In genomic region chr11:108287321-108287720, GRCm38 (mm10) we compare ENCODE assay signal across 10 mouse cellular contexts. TPM values are rescaled to one million over a fixed set of nuclear protein-coding genes. Genes with fewer than 3 reads are reported as not detected.
A peak's percentile ranks its signal among the peaks of the same experiment; 100 is the strongest.
DNase-seq lines count a peak whose midpoint lies in the region; ATAC-seq and TF ChIP-seq lines count a peak whose summit lies in the region.
"Had no signal": no experiment of that assay in that cellular context is flagged by ENCODE, and none has a peak within 500 bp of the region (broad histone marks: within the 10 kb centered on the region; RNA-seq: fewer than 3 reads in every experiment).

No protein-coding gene starts in this region.

- peak; percentile 57 to 72 for DNase-seq in cerebellum, postnatal 10 days
- DNase-seq in cerebellum, adult 11-12 months, result no peak
- DNase-seq in liver, adult 2 months (ENCODE audit: extremely low read depth, low read depth, low spot score), result peak; percentile 15
- peak; percentile 59 for DNase-seq in brain, adult 2 months (ENCODE audit: low read depth, low spot score)
- peak; percentile 76 for DNase-seq in kidney, postnatal 10 days

- TF ChIP-seq POLR2A in liver, adult 2 months (IDR thresholded peaks at IDR 0.05; ENCODE audit: extremely low read depth, insufficient read depth, low read length), result no peak

- no peaks in the 10 kb centered on the region for H3K36me3 ChIP-seq in liver, adult 2 months (ENCODE audit: control insufficient read depth, insufficient read depth, low read length)
- no peaks in the 10 kb centered on the region for H3K36me3 ChIP-seq in liver, embryonic 12.5 days
- no peaks in the 10 kb centered on the region for H3K36me3 ChIP-seq in hindbrain, embryonic 13.5 days
- H3K36me3 ChIP-seq: forebrain, embryonic 10.5 days had no signal

- H3K9ac ChIP-seq in liver, adult 2 months (ENCODE audit: low read depth, low read length), result no peak overlapping the region
- no peak overlapping the region for H3K9ac ChIP-seq in liver, embryonic 12.5 days
- H3K9ac ChIP-seq in hindbrain, embryonic 13.5 days, result no peak overlapping the region

- no peaks in the 10 kb centered on the region for H3K9me3 ChIP-seq in liver, embryonic 12.5 days (replicated peaks)
- no peaks in the 10 kb centered on the region for H3K9me3 ChIP-seq in hindbrain, embryonic 13.5 days
- H3K9me3 ChIP-seq: forebrain, embryonic 10.5 days had no signal

- no peak overlapping the region for H3K27ac ChIP-seq in liver, adult 2 months (replicated peaks; ENCODE audit: insufficient read depth, low read depth, low read length)
- H3K27ac ChIP-seq in liver, embryonic 12.5 days, result no peak overlapping the region
- no peak overlapping the region for H3K27ac ChIP-seq in hindbrain, embryonic 13.5 days
- H3K27ac ChIP-seq: forebrain, embryonic 10.5 days had no signal

- no peak for TF ChIP-seq CTCF in liver, adult 2 months (IDR thresholded peaks at IDR 0.05; ENCODE audit: low read depth, low read length)

- 41% methylated on average over 2 of the region's 2 CpGs for WGBS in liver, adult 2 months
- WGBS in liver, embryonic 12.5 days (ENCODE audit: insufficient replicate concordance), result 73% methylated on average over 2 of the region's 2 CpGs
- WGBS in hindbrain, embryonic 13.5 days, result 76% methylated on average over 2 of the region's 2 CpGs

- H3K27me3 ChIP-seq in liver, adult 2 months (ENCODE audit: control insufficient read depth, insufficient read depth, low read length), result no peaks in the 10 kb centered on the region
- no peaks in the 10 kb centered on the region for H3K27me3 ChIP-seq in liver, embryonic 12.5 days (replicated peaks)
- H3K27me3 ChIP-seq in hindbrain, embryonic 13.5 days, result no peaks in the 10 kb centered on the region

- H3K4me2 ChIP-seq in liver, embryonic 12.5 days, result no peak overlapping the region
- no peak overlapping the region for H3K4me2 ChIP-seq in hindbrain, embryonic 13.5 days

- no peaks in the 10 kb centered on the region; the same call in 1 of the 2 replicates for H3K79me2 ChIP-seq in liver, adult 2 months (ENCODE audit: control insufficient read depth, insufficient read depth, low read length)

- H3K4me3 ChIP-seq in liver, adult 2 months (ENCODE audit: insufficient read depth, low read depth, low read length), result no peak overlapping the region
- no peak overlapping the region for H3K4me3 ChIP-seq in liver, embryonic 12.5 days
- H3K4me3 ChIP-seq in hindbrain, embryonic 13.5 days, result no peak overlapping the region
- H3K4me3 ChIP-seq: forebrain, embryonic 10.5 days had no signal

- H3K4me1 ChIP-seq in liver, adult 2 months (ENCODE audit: control insufficient read depth, insufficient read depth, low read length), result no peaks in the 10 kb centered on the region
- peaks cover 15% of the 10 kb centered on the region; the same call in 1 of the 2 replicates for H3K4me1 ChIP-seq in liver, embryonic 12.5 days
- H3K4me1 ChIP-seq in hindbrain, embryonic 13.5 days (replicated peaks), result peaks cover 14% of the 10 kb centered on the region

- ATAC-seq in liver, embryonic 12.5 days, result no peak
- ATAC-seq in megakaryocyte progenitor cell, adult 5-6 weeks (replicated peaks; ENCODE audit: poor library complexity), result no peak
- no peak for ATAC-seq in hindbrain, embryonic 13.5 days (ENCODE audit: low FRiP score)

RNA-seq across cellular contexts. Expression of gene Apoh, which starts 55.8 kb away (rescaled TPM):
- 3,004 and 3,021 TPM in 2 replicates for total RNA-seq in liver, adult 2 months (2014; rRNA removed)
- polyA plus RNA-seq in liver, adult 2 months (2012; rRNA removed), result 2,202 and 2,235 TPM in 2 replicates
- 36.3 and 36.7 TPM in 2 replicates for polyA plus RNA-seq in liver, embryonic 12.5 days (2016; fragmentation: Nextera tagmentation; extraction: Ambion mirVana)
- not detected in 2 replicates for total RNA-seq in megakaryocyte progenitor cell, adult 5-6 weeks (2015)
- not detected in 2 replicates for total RNA-seq in megakaryocyte progenitor cell, adult 5-6 weeks (2017)
- 0.14 and 0.66 TPM in 2 replicates for polyA plus RNA-seq in hindbrain, embryonic 13.5 days (2015; fragmentation: Nextera tagmentation; extraction: Ambion mirVana)
- total RNA-seq: monocyte, adult 5-6 weeks had no signal
- polyA plus RNA-seq: forebrain, embryonic 10.5 days had no signal

RNA-seq across cellular contexts. Expression of gene Prkca, which starts 56.4 kb away (rescaled TPM):
- total RNA-seq in liver, adult 2 months (2014; rRNA removed), result 4.3 and 4.8 TPM in 2 replicates
- polyA plus RNA-seq in liver, adult 2 months (2012; rRNA removed), result 2.3 and 2.8 TPM in 2 replicates
- 6.4 and 7.5 TPM in 2 replicates for polyA plus RNA-seq in liver, embryonic 12.5 days (2016; fragmentation: Nextera tagmentation; extraction: Ambion mirVana)
- total RNA-seq in megakaryocyte progenitor cell, adult 5-6 weeks (2015), result 2.4 and 3.6 TPM in 2 replicates
- total RNA-seq in megakaryocyte progenitor cell, adult 5-6 weeks (2017), result 1.3 and 1.6 TPM in 2 replicates
- polyA plus RNA-seq in hindbrain, embryonic 13.5 days (2015; fragmentation: Nextera tagmentation; extraction: Ambion mirVana), result 7.1 and 7.7 TPM in 2 replicates

Comparison
In these comparisons a context has a peak if more than half of its experiments do, and no peak if none do; other contexts are left out.
1. RNA of gene Apoh, which starts 55.8 kb away (polyA plus RNA-seq): 2,202 to 2,235 TPM in liver, adult 2 months; 36.3 to 36.7 TPM in liver, embryonic 12.5 days and 0.14 to 0.66 TPM in hindbrain, embryonic 13.5 days; every median in the first group is over 10 times any median in the second.